Mouse (Mus musculus) hindlimb bud, embryonic 11.5 days (tissue): ENCODE data around the gene Gja5.
A peak's percentile ranks its signal among the peaks of the same experiment; 100 is the strongest.
"Not testable (repeated sequence)": the region's sequence is repeated elsewhere in the genome, so short reads cannot be mapped to it uniquely, and the experiment has no call there.

Experiments
- DNase-seq: peaks from one replicate; pipeline ENCODE4 v3.0.0-alpha.2; 2012; ENCODE audit warnings: low read depth, low spot score; ENCODE audit errors: extremely low spot score

The Gja5 gene

GRCm38 (mm10) chr3:97091971-97092370 is 187.5 kb downstream of the Gja5 start:
- DNase-seq = not testable (repeated sequence)

DNA sequence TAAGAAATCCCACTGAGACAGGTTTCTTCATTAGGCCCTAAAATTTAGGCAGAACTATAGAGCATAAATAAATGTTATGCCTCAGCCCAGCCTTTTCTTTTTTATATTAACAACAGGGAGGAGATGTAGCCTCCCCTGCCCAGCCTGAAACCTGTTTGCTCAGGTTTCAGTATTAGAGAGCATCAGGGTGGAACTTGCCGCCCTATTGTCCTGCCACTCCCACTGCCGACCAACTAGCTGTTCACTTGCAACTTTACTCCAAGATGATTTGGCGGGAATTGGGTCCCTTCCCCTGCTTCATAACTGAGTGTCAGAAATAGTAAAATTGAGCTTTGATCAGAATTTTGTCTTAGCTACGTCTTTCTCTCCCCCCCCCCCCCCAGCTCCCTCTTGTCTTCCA is 192.2 kb downstream of the Gja5 start:
- DNase-seq = not testable (repeated sequence)

DNA sequence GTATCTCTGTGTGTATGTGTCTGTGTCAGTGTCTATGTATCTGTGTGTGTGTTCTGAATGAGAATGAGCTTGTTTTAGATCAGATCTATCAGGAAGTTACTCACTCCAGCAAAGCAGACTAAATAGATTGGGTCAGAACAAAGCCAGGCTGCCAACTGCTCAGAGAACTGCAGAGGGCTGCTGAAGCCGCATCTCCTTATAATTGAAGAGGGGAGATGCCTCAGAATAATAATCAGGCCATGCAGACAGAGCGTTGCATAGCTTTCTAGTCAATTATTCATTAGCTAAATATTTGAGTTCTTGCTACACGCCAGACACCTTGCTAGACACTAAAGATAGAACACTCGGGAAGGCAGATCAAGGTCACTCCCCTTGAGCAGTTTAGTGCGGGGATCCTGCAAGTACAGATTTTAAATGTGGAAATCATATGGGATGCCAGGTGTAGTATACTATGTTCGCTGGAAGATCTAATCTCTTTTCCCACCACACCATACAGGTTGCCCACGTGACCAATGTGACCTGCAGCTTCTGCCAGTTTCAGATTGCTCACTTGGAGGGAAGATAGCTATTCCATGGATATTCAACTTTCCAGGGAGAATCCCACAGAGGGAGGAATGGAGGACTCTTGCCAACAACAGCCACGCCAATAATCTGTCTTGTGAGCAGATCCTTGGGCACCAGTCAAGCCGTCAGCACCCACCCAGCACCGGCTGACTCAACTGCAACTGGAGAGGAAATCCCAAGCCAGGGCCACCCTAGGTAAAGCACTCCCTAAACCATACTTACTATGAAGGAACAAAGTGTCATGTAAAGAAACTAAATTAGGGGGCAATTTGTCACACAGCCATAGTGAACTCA is 196.5 kb downstream of the Gja5 start:
- no peak for DNase-seq

DNA sequence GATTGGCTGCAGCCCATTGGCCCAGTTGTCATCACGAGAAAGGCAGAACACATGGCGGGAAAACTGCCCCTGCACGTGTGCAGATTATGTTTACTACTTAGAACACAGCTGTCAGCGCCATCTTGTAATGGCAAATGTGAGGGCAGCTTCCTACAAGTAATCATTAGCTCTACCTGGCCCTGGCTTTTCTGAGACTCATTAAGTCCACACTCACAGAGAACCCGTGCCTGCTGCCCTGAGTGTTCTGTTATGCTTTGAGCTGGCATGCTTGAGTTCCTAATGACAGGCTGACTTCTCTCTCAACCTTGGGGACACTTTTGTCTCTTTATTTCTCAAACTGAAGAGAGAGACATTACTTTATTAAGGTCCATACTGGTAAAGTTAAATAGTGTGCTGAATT is 199.5 kb downstream of the Gja5 start:
- not testable (repeated sequence) for DNase-seq

GRCm38 (mm10) chr3:97104696-97105430 is 200.4 kb downstream of the Gja5 start:
- no peak for DNase-seq

GRCm38 (mm10) chr3:97117511-97117910 is 213.0 kb downstream of the Gja5 start:
- no peak for DNase-seq

- DNase-seq = no peak
Measured at GRCm38 (mm10) chr3:97118313-97118712, 213.8 kb downstream of the Gja5 start.

DNA sequence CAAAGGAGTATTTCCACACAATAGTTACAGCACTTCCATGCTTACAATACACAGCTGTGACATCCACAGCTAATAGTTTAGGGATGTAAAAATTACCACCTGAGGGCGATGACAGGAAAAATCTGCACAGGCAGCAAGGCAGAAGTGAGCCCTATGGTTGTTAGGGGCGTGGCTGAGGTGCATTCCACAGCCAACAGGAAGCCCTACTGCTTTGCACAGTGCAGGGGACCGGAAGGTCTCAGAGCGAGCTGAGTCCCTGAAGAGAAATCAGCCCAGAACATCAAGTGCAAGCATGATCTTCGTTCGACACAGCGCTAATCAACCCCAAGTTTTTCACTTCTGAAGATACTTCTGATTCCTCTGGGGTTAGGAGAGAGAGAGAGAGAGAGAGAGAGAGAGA is 219.7 kb downstream of the Gja5 start:
- DNase-seq = peak; percentile 1
